ENCODE assay signal across 18 mouse cellular contexts in genomic region chr5:146989051-146989450, GRCm38 (mm10). TPM values are rescaled to one million over a fixed set of nuclear protein-coding genes. Genes with fewer than 3 reads are reported as not detected.
DNase-seq lines count a peak whose midpoint lies in the region; ATAC-seq lines count a peak whose summit lies in the region.
"Had no signal": no experiment of that assay in that cellular context is flagged by ENCODE, and none has a peak within 500 bp of the region (broad histone marks: within the 10 kb centered on the region; RNA-seq: fewer than 3 reads in every experiment).

No protein-coding gene starts in this region.

- ATAC-seq in granulocyte monocyte progenitor cell, adult 5-6 weeks (replicated peaks; ENCODE audit: poor library complexity, severe bottlenecking), result no peak
- ATAC-seq: forebrain, embryonic 13.5 days; forebrain, postnatal 0 days; intestine, embryonic 16.5 days had no signal

- peak; percentile 17 for DNase-seq in 416B (ENCODE audit: low read depth)
- DNase-seq in adrenal gland, adult (ENCODE audit: inconsistent age in 2 of 2, low spot score in 1 of 2), result peak; percentile 82 to 91
- peak; percentile 73 for DNase-seq in adrenal gland, postnatal 10 days
- peak; percentile 13 to 18 for DNase-seq in adrenal gland, postnatal 4 days (ENCODE audit: low spot score in 2 of 2)
- DNase-seq in cerebellum, postnatal 4 days (ENCODE audit: low spot score in 2 of 2), result no peak
- DNase-seq in left cerebral cortex, postnatal 14 days (ENCODE audit: low spot score in 2 of 2), result no peak
- DNase-seq: cerebellum, adult 11-12 months; cerebellum, adult 9-10 months; cerebellum, postnatal 25 days; forebrain, postnatal 0 days; gastrocnemius, adult 2 months; gastrocnemius, postnatal 36 days; heart, adult 18-20 months; heart, postnatal 14 days; kidney, adult 8-10 months had no signal

- intact Hi-C loops in left cerebral cortex, postnatal 14 days (cut with DNase I), result loop anchor here (5.0 kb wide), 1 partner anchor 88 kb away; the partner anchor contains the start of genes Lnx2 and Polr1d

RNA-seq across cellular contexts. Expression of gene Mtif3, which starts 25.5 kb away (rescaled TPM):
- 10 to 100 TPM; 28.9 to 36.7 TPM for total RNA-seq in adrenal gland, postnatal 10 days (2021)
- 10 to 100 TPM; 26.2 to 27.9 TPM for total RNA-seq in adrenal gland, postnatal 4 days (2021)
- total RNA-seq in granulocyte monocyte progenitor cell, adult 5-6 weeks (2014; fragmentation: Nextera tagmentation), result 9.5 and 11.8 TPM in 2 replicates
- 24.9 and 27.5 TPM in 2 replicates for total RNA-seq in granulocyte monocyte progenitor cell, adult 5-6 weeks (2017)
- 10 to 100 TPM; 20.9 to 22.6 TPM for total RNA-seq in left cerebral cortex, postnatal 14 days (2021)

RNA-seq across cellular contexts. Expression of gene Gtf3a, which starts 40.6 kb away (rescaled TPM):
- total RNA-seq in adrenal gland, postnatal 10 days (2021), result 10 to 100 TPM; 34.8 to 39.8 TPM
- 10 to 100 TPM; 40.7 to 45.2 TPM for total RNA-seq in adrenal gland, postnatal 4 days (2021)
- 85.0 and 114 TPM in 2 replicates for total RNA-seq in granulocyte monocyte progenitor cell, adult 5-6 weeks (2014; fragmentation: Nextera tagmentation)
- 126 and 134 TPM in 2 replicates for total RNA-seq in granulocyte monocyte progenitor cell, adult 5-6 weeks (2017)
- 10 to 100 TPM; 23.9 to 29.1 TPM for total RNA-seq in left cerebral cortex, postnatal 14 days (2021)

Comparison
In these comparisons a context has a peak if more than half of its experiments do, and no peak if none do; other contexts are left out.
1. DNase-seq: peak in 416B (single experiment), adrenal gland, adult (2 of 2), adrenal gland, postnatal 10 days (single experiment) and adrenal gland, postnatal 4 days (2 of 2); none in cerebellum, postnatal 4 days (0 of 2) and left cerebral cortex, postnatal 14 days (0 of 2).